Mouse (Mus musculus) layer of hippocampus, postnatal 36 days (tissue): ENCODE measurements at regions not wholly inside any gene's neighbourhood (a gene's known extent, or its start where the extent isn't known, plus 50 kb on each side); places are given as distances from the start of the nearest gene placed in this dataset.

Source experiments
- DNase-seq, 2 experiments: peaks; one replicate each; pipeline ENCODE4 v3.0.0; 2022

DNA sequence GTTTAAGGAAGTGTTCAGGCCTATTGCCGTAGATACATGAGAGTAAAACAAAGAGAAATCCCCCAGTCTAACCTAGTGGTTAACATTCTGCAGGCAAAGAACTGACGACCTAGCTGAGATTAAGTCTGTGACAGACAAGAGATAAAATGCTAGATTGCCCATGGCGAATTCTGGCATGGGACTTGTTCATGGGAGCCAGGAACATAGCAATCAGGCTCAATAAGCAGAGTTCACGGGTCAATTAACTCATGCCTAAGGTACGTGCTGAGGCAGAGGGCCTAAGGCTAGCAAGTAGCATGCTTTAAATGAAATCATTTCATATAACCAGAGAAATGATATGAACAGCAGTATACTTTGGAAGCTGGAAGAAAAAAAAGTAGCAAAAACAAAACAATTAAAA, 1119.2 kb upstream of the Adgrl2 start:
- DNase-seq: no peak

DNA sequence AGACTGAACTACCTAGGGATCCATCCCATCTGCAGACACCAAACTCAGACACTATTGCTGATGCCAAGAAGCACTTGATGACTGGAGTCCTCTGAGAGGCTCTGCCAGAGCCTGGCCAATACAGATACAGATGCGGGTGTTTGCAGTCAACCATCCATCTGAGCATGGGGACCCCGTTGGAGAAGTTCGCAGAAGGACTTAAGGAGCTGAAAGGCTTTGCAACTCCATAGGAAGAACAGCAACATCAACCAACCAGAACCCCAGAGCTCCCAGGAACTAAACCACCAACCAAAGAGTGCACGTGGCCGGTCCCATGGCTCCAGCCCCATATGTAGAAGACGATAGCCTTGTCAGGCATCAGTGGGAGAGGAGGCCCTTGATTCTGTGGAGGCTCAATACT, 1121.9 kb upstream of the Adgrl2 start:
- DNase-seq: no peak

DNA sequence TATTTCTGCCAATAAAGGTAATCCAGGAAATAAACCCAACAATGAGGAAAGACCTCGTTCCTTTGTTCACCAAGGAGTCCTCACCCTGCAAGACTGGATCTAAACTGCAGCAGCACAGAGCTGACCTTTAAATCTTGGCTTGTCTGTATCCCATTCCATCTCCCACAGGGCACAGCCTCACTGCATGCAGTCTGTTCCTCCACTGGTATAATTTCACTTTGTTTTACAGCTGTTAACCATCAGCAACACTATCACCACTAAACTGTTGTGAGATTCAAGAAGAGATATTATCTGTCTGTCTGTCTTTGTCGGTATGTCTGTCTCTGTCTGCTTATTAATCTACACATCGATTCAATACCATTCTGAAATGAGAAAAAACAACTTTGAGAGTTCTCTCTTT, 1129.5 kb upstream of the Adgrl2 start:
- DNase-seq: no peak

- no peak for DNase-seq
Measured at GRCm38 (mm10) chr3:150146635-150147034, 1156.3 kb upstream of the Adgrl2 start.

DNA sequence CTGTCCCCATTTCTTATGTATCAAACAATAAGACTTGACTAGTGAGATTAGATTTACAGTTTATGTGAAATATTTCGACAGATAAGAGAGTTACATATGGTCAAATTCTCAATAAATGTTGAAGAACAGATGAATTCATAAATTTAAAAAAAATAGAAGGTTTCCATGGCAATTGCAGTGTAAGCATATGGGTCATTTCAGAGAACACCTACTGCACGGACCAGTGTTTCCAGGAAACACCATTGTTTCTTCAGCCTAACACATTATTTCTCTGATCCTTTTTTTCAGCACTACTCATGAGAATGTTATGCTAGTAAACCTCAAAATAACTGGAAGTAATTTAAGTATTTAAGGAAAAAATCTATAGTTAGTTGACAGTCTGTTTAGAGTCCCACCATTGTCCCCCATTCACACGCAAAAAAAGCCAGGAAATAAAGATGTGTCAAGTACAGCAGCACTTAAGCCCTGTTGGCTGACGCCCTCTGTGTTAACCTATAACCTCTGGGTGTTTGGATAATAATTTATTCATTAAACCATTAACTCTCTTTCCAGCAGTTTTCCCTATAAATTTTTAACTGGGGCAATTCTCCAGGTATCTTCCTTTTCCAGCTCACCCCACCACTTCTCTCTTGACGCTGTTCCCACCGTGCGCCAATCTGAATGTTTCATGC, 1160.9 kb upstream of the Adgrl2 start:
- no peak for DNase-seq

- DNase-seq: no peak
Measured at GRCm38 (mm10) chr3:150151823-150152158, 1161.4 kb upstream of the Adgrl2 start.

GRCm38 (mm10) chr3:150152893-150153292, 1162.5 kb upstream of the Adgrl2 start:
- DNase-seq: no peak

DNA sequence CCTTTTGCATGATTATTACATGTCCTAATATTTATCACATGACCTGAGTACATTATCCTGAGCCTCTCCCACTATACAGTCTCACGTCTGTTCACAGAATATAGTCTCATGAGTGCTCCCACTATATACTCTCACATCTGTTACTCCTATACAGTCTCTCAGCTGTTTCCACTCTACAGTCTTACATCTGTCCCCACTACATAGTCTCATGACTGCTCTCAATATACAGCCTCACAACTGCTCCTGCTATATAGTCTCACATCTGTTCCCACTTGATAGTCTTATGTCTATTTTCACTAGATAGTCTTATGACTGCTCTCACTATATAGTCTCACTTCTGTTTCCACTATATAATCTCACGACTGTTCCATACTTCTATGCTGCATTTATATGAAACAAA, 1195.5 kb upstream of the Adgrl2 start:
- no peak for DNase-seq

GRCm38 (mm10) chr3:150193132-150193531, 1202.8 kb upstream of the Adgrl2 start:
- DNase-seq: no peak

GRCm38 (mm10) chr3:150198492-150198891, 1208.1 kb upstream of the Adgrl2 start:
- DNase-seq: no peak

GRCm38 (mm10) chr3:150205902-150206301, 1215.5 kb upstream of the Adgrl2 start:
- no peak for DNase-seq

DNA sequence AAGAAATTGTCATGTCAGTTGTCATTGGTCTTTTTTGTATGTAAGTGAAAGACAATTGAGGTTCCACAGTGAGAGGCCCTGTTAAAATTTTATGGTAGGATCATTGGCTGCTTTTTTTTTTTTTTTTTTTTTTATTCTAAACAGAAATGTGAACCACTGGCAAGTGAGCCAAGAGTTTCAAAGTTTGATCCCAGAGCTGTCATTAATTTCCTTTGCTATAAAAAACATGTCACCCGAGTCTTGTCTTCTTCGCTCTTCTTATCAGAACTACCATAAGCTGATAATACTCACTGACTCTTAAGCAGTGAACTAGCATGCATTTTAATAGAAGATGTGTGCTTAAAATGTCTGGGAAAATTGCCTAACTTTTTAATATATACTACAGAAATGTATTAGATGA, 1204.4 kb upstream of the Adgrl4 start:
- DNase-seq: no peak

GRCm38 (mm10) chr3:150236946-150237600, 1200.6 kb upstream of the Adgrl4 start:
- DNase-seq: no peak

GRCm38 (mm10) chr3:150275038-150275437, 1162.6 kb upstream of the Adgrl4 start:
- no peak for DNase-seq

DNA sequence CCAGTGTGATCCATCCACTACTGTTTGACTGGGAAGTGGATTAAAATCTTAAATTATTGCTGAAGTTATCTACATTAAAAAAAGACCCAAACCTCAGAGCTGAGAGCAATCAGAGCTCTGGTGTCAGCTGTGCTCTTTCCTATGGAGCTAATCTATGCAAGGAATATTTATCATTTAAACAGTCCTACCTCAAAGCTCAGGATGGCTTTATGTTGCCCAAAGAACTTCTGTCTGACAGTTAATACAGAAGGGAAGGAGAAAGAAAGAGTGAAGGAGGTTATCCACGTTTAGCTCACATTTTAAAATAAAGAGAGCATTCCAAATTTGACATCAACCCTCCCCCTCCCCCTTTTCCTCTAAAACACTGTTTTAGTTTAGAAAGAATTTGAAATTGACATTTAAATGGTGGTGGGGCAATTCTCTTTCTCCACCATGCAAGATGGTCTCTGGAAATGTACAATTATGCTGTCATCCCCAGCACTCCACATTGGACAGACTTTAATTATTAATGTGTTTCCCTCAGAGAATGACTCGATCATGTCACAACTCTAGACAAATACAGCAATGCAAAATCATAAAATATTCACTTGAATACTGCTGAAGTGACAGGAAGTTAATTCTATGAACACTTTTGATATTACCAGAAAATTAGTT, 1141.5 kb upstream of the Adgrl4 start:
- no peak for DNase-seq

DNA sequence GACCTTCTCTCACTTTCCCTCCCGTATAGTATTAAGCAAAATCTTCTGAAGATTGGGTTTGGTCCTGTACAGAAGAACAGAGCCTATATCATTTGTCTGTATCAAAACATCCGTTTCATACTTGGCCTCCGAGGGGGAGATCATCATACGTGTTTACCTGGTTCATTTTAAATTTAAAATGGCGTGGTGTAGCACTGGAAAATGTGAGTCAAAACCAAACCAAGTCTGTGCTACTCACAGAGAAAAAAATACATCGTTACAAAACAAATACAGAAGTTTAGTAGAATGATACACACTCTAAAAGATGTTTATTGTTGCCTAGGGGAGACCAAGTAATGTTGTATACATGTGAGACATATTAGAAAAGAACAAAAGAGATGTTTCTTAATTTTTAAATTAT, 1108.9 kb upstream of the Adgrl4 start:
- DNase-seq: no peak

DNA sequence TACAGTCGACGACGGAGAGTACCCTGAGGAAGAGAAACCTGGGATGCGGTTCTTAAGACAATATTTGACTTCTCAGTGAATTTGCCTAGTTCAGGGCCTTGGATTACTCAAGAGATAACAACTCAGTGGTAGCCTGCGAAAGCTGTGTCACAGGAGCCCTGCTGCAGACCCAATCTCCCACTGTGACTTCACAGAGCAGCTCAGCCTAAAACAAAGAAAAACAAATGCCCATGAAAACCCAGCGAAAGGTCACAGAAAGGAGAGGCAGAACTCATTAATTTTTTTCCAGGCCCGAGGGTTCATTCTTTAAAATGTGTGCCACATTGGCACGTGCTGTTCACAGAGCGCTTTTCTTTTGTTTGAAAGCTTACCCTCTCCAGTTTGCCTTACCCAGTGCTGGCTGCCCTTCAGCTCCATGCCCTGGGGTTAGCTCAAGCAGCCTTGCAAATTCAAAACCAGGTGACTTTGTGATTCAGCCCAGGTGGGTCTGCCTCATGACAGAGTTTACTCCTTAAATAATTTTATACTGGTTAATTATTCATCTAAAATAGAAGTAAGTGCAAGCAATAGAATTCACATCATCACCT, 1085.5 kb upstream of the Adgrl4 start:
- no peak for DNase-seq

DNA sequence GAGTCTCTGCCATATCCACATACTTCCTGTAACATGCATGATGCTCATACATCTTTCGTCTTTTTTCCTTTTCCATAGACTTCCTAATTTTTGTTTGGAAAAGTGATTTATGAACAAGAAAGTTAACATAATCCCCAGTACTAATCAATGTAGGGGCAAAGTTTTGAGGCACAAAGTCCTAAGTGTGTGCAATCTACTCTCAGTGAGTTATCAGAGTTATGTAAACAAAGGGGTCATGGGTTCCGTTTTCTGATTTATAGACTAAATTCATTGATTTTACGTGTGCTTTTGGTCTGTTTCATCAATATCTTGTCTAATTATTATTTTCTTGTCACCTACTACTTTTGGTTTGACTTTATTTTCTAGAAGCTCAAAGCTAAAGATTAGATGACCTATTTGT, 1071.9 kb upstream of the Adgrl4 start:
- no peak for DNase-seq

GRCm38 (mm10) chr3:150384996-150385627, 1052.6 kb upstream of the Adgrl4 start:
- DNase-seq: peak; percentile 25 to 37

GRCm38 (mm10) chr3:150401694-150402301, 1035.9 kb upstream of the Adgrl4 start:
- DNase-seq: no peak

GRCm38 (mm10) chr3:150406086-150406485, 1031.6 kb upstream of the Adgrl4 start:
- DNase-seq: no peak

DNA sequence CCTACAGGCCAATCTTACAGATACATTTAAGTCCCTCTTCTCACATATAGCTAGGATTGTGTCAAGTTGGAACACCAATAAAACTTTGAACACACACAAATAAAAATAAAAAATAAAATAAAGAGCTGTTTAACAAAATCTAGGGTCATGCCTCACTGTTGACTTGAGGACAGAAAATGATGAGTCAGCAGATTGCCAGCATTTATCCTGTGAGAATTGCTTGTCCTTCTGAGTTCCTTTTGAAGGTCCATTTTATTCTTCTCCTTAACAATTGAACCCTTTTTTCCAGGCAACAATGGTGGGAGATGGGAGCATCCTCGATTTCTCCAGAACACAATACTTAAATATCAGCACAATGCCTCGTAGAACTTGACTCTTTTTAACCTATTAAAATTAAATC, 1022.4 kb upstream of the Adgrl4 start:
- no peak for DNase-seq

DNA sequence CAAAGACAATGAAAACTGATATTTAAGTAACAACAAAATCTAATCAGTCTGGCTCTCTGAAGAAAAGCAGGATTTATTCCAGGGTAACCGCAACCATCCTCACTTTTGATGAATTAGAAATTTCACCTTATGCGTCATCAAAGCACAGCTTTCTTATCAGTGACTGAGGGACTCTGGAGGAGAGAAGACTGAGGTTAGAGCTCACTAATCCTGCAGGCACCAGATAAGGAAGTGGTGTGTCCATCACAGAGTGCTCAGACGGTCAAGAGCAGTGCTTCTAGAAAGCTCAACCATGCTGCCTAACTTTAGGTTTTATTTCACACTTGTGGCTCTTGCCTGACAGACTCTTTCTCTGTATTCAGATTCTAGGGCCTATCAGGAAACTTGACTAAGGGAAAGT, 1021.2 kb upstream of the Adgrl4 start:
- DNase-seq: no peak
